Mouse (Mus musculus): ENCODE results near the gene Iqgap2.

DNA sequence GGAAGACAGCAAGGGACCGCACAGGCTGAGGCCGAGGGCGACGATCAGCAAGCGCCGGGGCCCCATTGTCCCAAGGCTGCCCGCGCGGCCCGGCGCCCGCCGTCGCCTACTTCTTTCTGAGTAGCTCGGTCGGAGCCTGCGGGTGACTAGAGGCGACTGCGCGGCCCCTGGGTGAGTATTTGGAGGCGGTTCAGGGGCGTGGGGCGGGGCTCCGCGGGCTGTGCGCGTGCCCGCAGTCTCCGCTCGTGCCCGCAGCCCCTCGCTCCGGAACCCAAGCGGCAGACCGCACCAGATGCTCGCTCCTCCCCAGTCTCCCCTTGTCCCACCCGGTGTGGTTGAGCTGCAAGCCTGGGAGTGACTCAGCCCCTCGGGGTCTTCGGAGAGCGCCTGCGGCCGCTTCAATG, 273.4 kb downstream of the Iqgap2 start, which contains the start of gene F2r:
- TF ChIP-seq CTCF (IDR thresholded peaks at IDR 0.05; ENCODE audit: control insufficient read depth, insufficient read depth, low read length) = no peak
- peak; percentile 14; the same call in 1 of the 2 replicates for TF ChIP-seq POLR2A (IDR thresholded peaks at IDR 0.05; ENCODE audit: borderline replicate concordance, control insufficient read depth, low read depth, low read length)

All from bone marrow, adult 2 months (tissue).